Mouse (Mus musculus) embryonic fibroblast, embryonic 13.5 days (primary cell): Measurements from ENCODE around the gene Rerg.

Experiments
- CTCF ChIP-seq: IDR thresholded peaks from 2 replicates; pipeline ENCODE4 v1.5.1; 2011; ENCODE audit warnings: mild to moderate bottlenecking, control low read depth, low read length, moderate library complexity, borderline replicate concordance; ENCODE audit not compliant: insufficient read depth
- POLR2A ChIP-seq: IDR thresholded peaks from 2 replicates; pipeline ENCODE4 v1.6.1; 2011; ENCODE audit warnings: low read depth, mild to moderate bottlenecking, control low read depth, low read length, moderate library complexity

GRCm38 (mm10) chr6:137087956-137088355 lies 82.3 kb downstream of the Rerg start:
- TF ChIP-seq CTCF: no peak
- no peak for TF ChIP-seq POLR2A
